Mouse (Mus musculus) MEL (cell line): ENCODE data around the gene Olfr545. TPM values are rescaled to one million over a fixed set of nuclear protein-coding genes. Genes with fewer than 3 reads are reported as not detected.

Source experiments
- DNase-seq: peaks from one replicate; pipeline ENCODE4 v3.0.0; 2011; ENCODE audit warnings: low read depth, low spot score
- H3K27ac ChIP-seq: 2 replicates; pipeline ENCODE4 v1.5.1; 2012; ENCODE audit warnings: low read depth, mild to moderate bottlenecking, control low read depth, low read length, moderate library complexity; ENCODE audit not compliant: control insufficient read depth
- H3K27me3 ChIP-seq, 2 experiments: fragments of 150-350 bp in 1 of 2; sonication (generic) in 1 of 2; 2 replicates each; pipeline ENCODE4 v1.6.1; 2012; ENCODE audit warnings: low read length in 2 of 2, mild to moderate bottlenecking in 2 of 2, improper control_type of control experiment in 1 of 2, moderate library complexity in 1 of 2; ENCODE audit not compliant: insufficient read depth in 2 of 2, control insufficient read depth in 1 of 2
- H3K36me3 ChIP-seq, 2 experiments: 2 replicates each; pipeline ENCODE4 v1.6.1; 2012 to 2014; ENCODE audit warnings: low read length in 2 of 2, improper control_type of control experiment in 1 of 2, inconsistent platforms in 1 of 2, mild to moderate bottlenecking in 1 of 2; ENCODE audit not compliant: insufficient read depth in 2 of 2, control insufficient read depth in 1 of 2
- H3K4me1 ChIP-seq, 2 experiments: fragments of 150-350 bp in 1 of 2; sonication (generic) in 1 of 2; 2 replicates each; pipeline ENCODE4 v1.6.1; 2012; ENCODE audit warnings: low read length in 2 of 2, improper control_type of control experiment in 1 of 2, mild to moderate bottlenecking in 1 of 2; ENCODE audit not compliant: insufficient read depth in 2 of 2, control insufficient read depth in 1 of 2
- H3K4me3 ChIP-seq, 2 experiments: fragments of 150-350 bp in 1 of 2; sonication (generic) in 1 of 2; 2 replicates each; pipeline ENCODE4 v1.5.1; 2012; ENCODE audit warnings: low read depth in 2 of 2, low read length in 2 of 2, mild to moderate bottlenecking in 2 of 2, moderate library complexity in 2 of 2, control low read depth in 1 of 2, improper control_type of control experiment in 1 of 2; ENCODE audit not compliant: control insufficient read depth in 1 of 2, insufficient read depth in 1 of 2
- H3K79me2 ChIP-seq: 2 replicates; pipeline ENCODE4 v1.6.1; 2012; ENCODE audit warnings: mild to moderate bottlenecking, low read length, moderate library complexity; ENCODE audit not compliant: control insufficient read depth, poor library complexity, insufficient read depth
- H3K9ac ChIP-seq: 2 replicates; pipeline ENCODE4 v1.6.1; 2012; ENCODE audit warnings: low read depth, mild to moderate bottlenecking, control low read depth, low read length, moderate library complexity; ENCODE audit not compliant: control insufficient read depth, poor library complexity, severe bottlenecking
- H3K9me3 ChIP-seq: fragments of 150-350 bp; sonication (generic); replicated peaks from 2 replicates; pipeline ENCODE4 v1.6.1; 2012; ENCODE audit warnings: mild to moderate bottlenecking, low read length, improper control_type of control experiment, moderate library complexity; ENCODE audit not compliant: insufficient read depth
- CHD1 ChIP-seq: IDR thresholded peaks from 2 replicates; pipeline ENCODE4 v1.6.1; 2012; ENCODE audit warnings: low read depth, mild to moderate bottlenecking, inconsistent platforms, low read length, improper control_type of control experiment
- CHD2 ChIP-seq: IDR thresholded peaks from 2 replicates; pipeline ENCODE4 v1.6.1; 2011; ENCODE audit warnings: low read length, improper control_type of control experiment
- CTCF ChIP-seq, 3 experiments: IDR thresholded peaks in 2 of 3; conservative IDR thresholded peaks in 1 of 3; 2 replicates each; pipeline ENCODE4 v1.5.1; 2011 to 2012; ENCODE audit warnings: low read length in 3 of 3, low read depth in 2 of 3, mild to moderate bottlenecking in 2 of 3, improper control_type of control experiment in 1 of 3, inconsistent platforms in 1 of 3, mixed read lengths in 1 of 3, moderate library complexity in 1 of 3; ENCODE audit not compliant: control insufficient read depth in 1 of 3, insufficient read depth in 1 of 3, poor library complexity in 1 of 3, severe bottlenecking in 1 of 3
- GATA1 ChIP-seq: IDR thresholded peaks from 2 replicates; pipeline ENCODE4 v1.6.1; 2011; ENCODE audit warnings: low read depth, low read length, improper control_type of control experiment
- HCFC1 ChIP-seq: IDR thresholded peaks from 2 replicates; pipeline ENCODE4 v1.6.1; 2012; ENCODE audit warnings: low read depth, mild to moderate bottlenecking, inconsistent platforms, low read length, improper control_type of control experiment, moderate library complexity
- JUND ChIP-seq: IDR thresholded peaks from 2 replicates; pipeline ENCODE4 v1.6.1; 2011; ENCODE audit warnings: low read depth, mild to moderate bottlenecking, improper control_type of control experiment, low read length
- MAX ChIP-seq: IDR thresholded peaks from 2 replicates; pipeline ENCODE4 v1.6.1; 2011; ENCODE audit warnings: low read length, improper control_type of control experiment
- MAZ ChIP-seq: IDR thresholded peaks from 2 replicates; pipeline ENCODE4 v1.6.1; 2012; ENCODE audit warnings: low read depth, mild to moderate bottlenecking, inconsistent platforms, low read length, improper control_type of control experiment
- MEF2A ChIP-seq: IDR thresholded peaks from 2 replicates; pipeline ENCODE4 v1.6.1; 2014; ENCODE audit warnings: low read depth, mild to moderate bottlenecking, inconsistent platforms, low read length, improper control_type of control experiment; ENCODE audit not compliant: poor library complexity, insufficient replicate concordance, severe bottlenecking; ENCODE audit errors: extremely low read depth
- MXI1 ChIP-seq: IDR thresholded peaks from 2 replicates; pipeline ENCODE4 v1.6.1; 2011; ENCODE audit warnings: mild to moderate bottlenecking, low read depth, low read length, improper control_type of control experiment
- MYB ChIP-seq: IDR thresholded peaks from 2 replicates; pipeline ENCODE4 v1.6.1; 2011; ENCODE audit warnings: mild to moderate bottlenecking, low read depth, low read length, improper control_type of control experiment
- POLR2AphosphoS2 ChIP-seq: IDR thresholded peaks from 2 replicates; pipeline ENCODE4 v1.6.1; 2011; ENCODE audit warnings: low read length, improper control_type of control experiment
- RAD21 ChIP-seq: IDR thresholded peaks from 2 replicates; pipeline ENCODE4 v1.6.1; 2011; ENCODE audit warnings: mild to moderate bottlenecking, low read depth, low read length, improper control_type of control experiment
- RCOR1 ChIP-seq: IDR thresholded peaks from 2 replicates; pipeline ENCODE4 v1.6.1; 2012; ENCODE audit warnings: low read depth, mild to moderate bottlenecking, inconsistent platforms, low read length, improper control_type of control experiment
- SIN3A ChIP-seq: IDR thresholded peaks from 2 replicates; pipeline ENCODE4 v1.6.1; 2012; ENCODE audit warnings: low read length, improper control_type of control experiment, inconsistent platforms
- TAL1 ChIP-seq: IDR thresholded peaks from 2 replicates; pipeline ENCODE4 v1.6.1; 2012; ENCODE audit warnings: mild to moderate bottlenecking, inconsistent platforms, low read length, moderate library complexity, mixed read lengths
- TBP ChIP-seq: IDR thresholded peaks from 2 replicates; pipeline ENCODE4 v1.8.0; 2011; ENCODE audit warnings: low read depth, low read length, improper control_type of control experiment
- USF1 ChIP-seq: IDR thresholded peaks from 2 replicates; pipeline ENCODE4 v1.6.1; 2014; ENCODE audit warnings: low read depth, mild to moderate bottlenecking, inconsistent platforms, low read length, improper control_type of control experiment, moderate library complexity
- ZKSCAN1 ChIP-seq: IDR thresholded peaks from 2 replicates; pipeline ENCODE4 v1.6.1; 2012; ENCODE audit warnings: low read depth, mild to moderate bottlenecking, inconsistent platforms, low read length, improper control_type of control experiment, moderate library complexity
- ZMIZ1 ChIP-seq: IDR thresholded peaks from 2 replicates; pipeline ENCODE4 v1.6.1; 2012; ENCODE audit warnings: low read depth, mild to moderate bottlenecking, inconsistent platforms, low read length, improper control_type of control experiment, moderate library complexity
- polyA plus RNA-seq, 2 experiments: library from polyadenylated mRNA; stranded (reverse) in 1 of 2; unstranded in 1 of 2; fragments of >175 nt in 1 of 2; fragments of >200 nt in 1 of 2; gene quantifications; 2 replicates each; pipeline versions ENCODE4 v1.2.1 to v1.2.4; 2012; ENCODE audit warnings: low replicate concordance in 2 of 2, low read depth in 1 of 2; ENCODE audit not compliant: insufficient read length in 2 of 2, insufficient read depth in 1 of 2, missing spikeins in 1 of 2
- total RNA-seq: library from RNA; depleted of rRNA; stranded (reverse); fragments of 300-350 nt; gene quantifications from 2 replicates; pipeline ENCODE4 v1.2.3, GENCODE M21; 2012

Olfr545 gene
- total and polyA plus RNA-seq, 3 experiments: 0.12 to 0.25 TPM; not detected in 1

DNA sequence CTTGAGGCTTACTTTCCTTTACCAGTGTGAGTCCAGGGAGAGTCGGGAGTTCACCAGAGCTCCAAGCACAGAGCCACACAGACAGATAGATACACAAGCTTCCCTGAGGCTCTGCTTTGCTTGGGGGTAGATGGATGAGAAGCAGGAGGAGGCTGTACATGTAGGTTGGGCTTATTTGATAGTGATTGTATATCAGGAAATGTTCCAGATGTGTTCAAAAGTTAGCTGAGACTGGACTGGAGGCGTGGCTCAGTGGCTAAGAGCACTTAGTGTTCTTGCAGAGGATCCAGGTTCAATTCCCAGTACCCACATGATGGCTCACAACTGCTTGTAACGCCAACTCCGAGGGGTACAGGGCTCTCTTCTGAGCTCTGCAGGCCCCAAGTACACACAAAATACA, 20.9 kb downstream of the Olfr545 start:
- peak; percentile 30 for DNase-seq
- no peaks in the 10 kb centered on the region for H3K79me2 ChIP-seq
- peaks cover 4 to 6% of the 10 kb centered on the region in 2 experiments; a peak in 2 of 4 replicates for H3K4me1 ChIP-seq
- TF ChIP-seq TBP (peak; percentile 91), GATA1 (no peak)
- H3K9ac ChIP-seq: no peak overlapping the region
- no peak overlapping the region for H3K27ac ChIP-seq
- H3K27me3 ChIP-seq: no peaks in the 10 kb centered on the region
- no peaks in the 10 kb centered on the region for H3K9me3 ChIP-seq
- no peak overlapping the region for H3K4me3 ChIP-seq
- peaks cover 0 to 7% of the 10 kb centered on the region in 2 experiments; a peak in 2 of 4 replicates for H3K36me3 ChIP-seq

GRCm38 (mm10) chr7:102477377-102477776, 22.0 kb downstream of the Olfr545 start:
- Histone ChIP-seq H3K79me2 (no peaks in the 10 kb centered on the region), H3K4me1 (no peaks in the 10 kb centered on the region), H3K4me3 (no peak overlapping the region), H3K9me3 (no peaks in the 10 kb centered on the region), H3K9ac (no peak overlapping the region), H3K27ac (no peak overlapping the region), H3K36me3 (no peaks in the 10 kb centered on the region), H3K27me3 (no peaks in the 10 kb centered on the region)
- TF ChIP-seq CTCF (IDR thresholded peaks at IDR 0.05 in 2 of 3, conservative IDR thresholded peaks at IDR 0.05 in 1 of 3; ENCODE audit: control insufficient read depth in 1 of 3, insufficient read depth in 1 of 3, low read depth in 2 of 3, low read length in 3 of 3, poor library complexity in 1 of 3, severe bottlenecking in 1 of 3) (peak in 2 of 3 experiments; percentile 15 to 16; a peak in 1 of 6 replicates), RCOR1 (no peak), USF1 (no peak)
- no peak for DNase-seq

- Histone ChIP-seq H3K36me3 (no peaks in the 10 kb centered on the region), H3K4me1 (no peaks in the 10 kb centered on the region), H3K27me3 (no peaks in the 10 kb centered on the region), H3K79me2 (no peaks in the 10 kb centered on the region), H3K9me3 (no peaks in the 10 kb centered on the region), H3K9ac (no peak overlapping the region), H3K4me3 (no peak overlapping the region)
- no peak for DNase-seq
- no peak for TF ChIP-seq MEF2A
- TF ChIP-seq JUND: no peak
- no peak for TF ChIP-seq TBP
- no peak for TF ChIP-seq POLR2AphosphoS2
- TF ChIP-seq ZKSCAN1: no peak
- TF ChIP-seq MXI1: no peak
- no peak for TF ChIP-seq RAD21
- TF ChIP-seq MAZ: no peak
- TF ChIP-seq MAX: no peak
- TF ChIP-seq CHD2: no peak
- TF ChIP-seq GATA1: no peak
- no peak for TF ChIP-seq TAL1
- no peak for TF ChIP-seq USF1
- no peak for TF ChIP-seq MYB
- no peak for TF ChIP-seq CHD1
- no peak for TF ChIP-seq HCFC1
- TF ChIP-seq SIN3A: no peak
- no peak for TF ChIP-seq ZMIZ1
- TF ChIP-seq, all 39 proteins: peak for 0
- H3K27ac ChIP-seq: no peak overlapping the region
These were observed 22.8 kb downstream of the Olfr545 start for GRCm38 (mm10) chr7:102476601-102477000.
